9 mouse cellular contexts compared by ENCODE assay signal in genomic region chr5:31218294-31218693, GRCm38 (mm10). TPM values are rescaled to one million over a fixed set of nuclear protein-coding genes. Genes with fewer than 3 reads are reported as not detected.
A peak's percentile ranks its signal among the peaks of the same experiment; 100 is the strongest.
DNase-seq lines count a peak whose midpoint lies in the region; ATAC-seq and TF ChIP-seq lines count a peak whose summit lies in the region.
"Had no signal": no experiment of that assay in that cellular context is flagged by ENCODE, and none has a peak within 500 bp of the region (broad histone marks: within the 10 kb centered on the region; RNA-seq: fewer than 3 reads in every experiment).

No protein-coding gene starts in this region.

- TF ChIP-seq CTCF in lung, embryonic 14.5 days (IDR thresholded peaks at IDR 0.05; ENCODE audit: low read depth): no peak
- TF ChIP-seq CTCF in lung, adult 2 months (IDR thresholded peaks at IDR 0.05; ENCODE audit: insufficient read depth, low read length): no peak
- peak; percentile 39; the same call in 1 of the 2 replicates for TF ChIP-seq CTCF in liver, embryonic 14.5 days (IDR thresholded peaks at IDR 0.05; ENCODE audit: low read depth)

- no peaks in the 10 kb centered on the region for H3K27me3 ChIP-seq in lung, embryonic 14.5 days (ENCODE audit: insufficient read depth, low read length)
- H3K27me3 ChIP-seq in liver, embryonic 14.5 days (ENCODE audit: control insufficient read depth, insufficient read depth, low read length): no peaks in the 10 kb centered on the region

- TF ChIP-seq POLR2A in lung, adult 2 months (IDR thresholded peaks at IDR 0.05; ENCODE audit: borderline replicate concordance, extremely low read depth, low read depth, low read length): no peak

- intact Hi-C loops in left cerebral cortex, postnatal 14 days (cut with DNase I): no loop called here

- H3K9me3 ChIP-seq in lung, embryonic 14.5 days (ENCODE audit: low read depth, low read length): no peaks in the 10 kb centered on the region
- H3K9me3 ChIP-seq in liver, embryonic 14.5 days (ENCODE audit: control insufficient read depth, low read length): no peaks in the 10 kb centered on the region

- H3K36me3 ChIP-seq in lung, embryonic 14.5 days (ENCODE audit: insufficient read depth): no peaks in the 10 kb centered on the region
- peaks cover 8% of the 10 kb centered on the region; the same call in 1 of the 2 replicates for H3K36me3 ChIP-seq in liver, embryonic 14.5 days (replicated peaks; ENCODE audit: control insufficient read depth, insufficient read depth, low read depth)

- peak; percentile 71 for TF ChIP-seq EP300 in liver, embryonic 14.5 days (IDR thresholded peaks at IDR 0.05; ENCODE audit: low read depth)

- peak overlapping the region; percentile 64; the same call in 1 of the 2 replicates for H3K4me2 ChIP-seq in lung, embryonic 14.5 days
- H3K4me2 ChIP-seq in liver, embryonic 14.5 days (ENCODE audit: low read depth): peak overlapping the region; percentile 83

- no peak for DNase-seq in lung, embryonic 14.5 days
- DNase-seq in lung, adult 2 months: no peak
- peak; percentile 72 for DNase-seq in CD4-positive helper T cell, adult 2 months (ENCODE audit: low read depth, low spot score)
- DNase-seq in ZHBTc4 (ENCODE audit: low read depth, low spot score): peak; percentile 40
- peak; percentile 73 to 76 (median 74) for DNase-seq in liver, embryonic 14.5 days (ENCODE audit: low read depth in 3 of 3, low spot score in 3 of 3)
- DNase-seq in left cerebral cortex, postnatal 14 days (ENCODE audit: low spot score in 2 of 2): no peak
- no peak for DNase-seq in kidney, adult 18-20 months
- DNase-seq in urinary bladder, postnatal 14 days (ENCODE audit: low spot score): no peak

- peaks cover 4% of the 10 kb centered on the region; the same call in 1 of the 2 replicates for H3K4me1 ChIP-seq in lung, embryonic 14.5 days (ENCODE audit: insufficient read depth)
- peaks cover 6% of the 10 kb centered on the region; the same call in 1 of the 2 replicates for H3K4me1 ChIP-seq in lung, adult 2 months (ENCODE audit: control insufficient read depth, insufficient read depth, low read length)
- H3K4me1 ChIP-seq in liver, embryonic 14.5 days (replicated peaks; ENCODE audit: control insufficient read depth in 2 of 2, insufficient read depth in 2 of 2, low read length in 1 of 2): peaks cover 24 to 25% of the 10 kb centered on the region in 2 experiments

- ATAC-seq in lung, embryonic 14.5 days (ENCODE audit: insufficient read depth): no peak
- ATAC-seq in liver, embryonic 14.5 days (ENCODE audit: insufficient read depth): peak; percentile 24

- no peak overlapping the region for H3K27ac ChIP-seq in lung, embryonic 14.5 days (ENCODE audit: low read depth)
- peak overlapping the region; percentile 84 for H3K27ac ChIP-seq in liver, embryonic 14.5 days

- H3K9ac ChIP-seq in lung, embryonic 14.5 days: no peak overlapping the region
- peak overlapping the region; percentile 54 for H3K9ac ChIP-seq in liver, embryonic 14.5 days (replicated peaks)

- H3K4me3 ChIP-seq in lung, embryonic 14.5 days (ENCODE audit: low read depth, low read length): no peak overlapping the region
- no peak overlapping the region for H3K4me3 ChIP-seq in lung, adult 2 months (replicated peaks; ENCODE audit: extremely low read depth, low read depth, low read length)
- peak overlapping the region; percentile 58 to 96; a peak in 3 of 4 replicates for H3K4me3 ChIP-seq in liver, embryonic 14.5 days (ENCODE audit: insufficient read depth in 1 of 2, low read depth in 2 of 2, low read length in 2 of 2)

- 48% methylated on average over 6 of the region's 7 CpGs for WGBS in lung, embryonic 14.5 days
- 43% methylated on average over 7 of the region's 7 CpGs for WGBS in lung, adult 2 months
- 19% methylated on average over 7 of the region's 7 CpGs for WGBS in liver, embryonic 14.5 days (ENCODE audit: insufficient replicate concordance)

RNA-seq across cellular contexts. Expression of gene Ppm1g, which starts 2.2 kb away (rescaled TPM):
- polyA plus RNA-seq in lung, embryonic 14.5 days (2014; fragmentation: Nextera tagmentation; extraction: Ambion mirVana): 144 and 148 TPM in 2 replicates
- polyA plus RNA-seq in lung, adult 2 months (2012; rRNA removed): 67.4 and 89.5 TPM in 2 replicates
- polyA plus RNA-seq in liver, embryonic 14.5 days (2012; rRNA removed): 76.0 and 115 TPM in 2 replicates
- polyA plus RNA-seq in liver, embryonic 14.5 days (2014; fragmentation: Nextera tagmentation; extraction: Ambion mirVana): 98.9 and 113 TPM in 2 replicates
- total RNA-seq in left cerebral cortex, postnatal 14 days (2021): 10 to 100 TPM; 77.5 to 87.1 TPM

RNA-seq across cellular contexts. Expression of gene Zfp513, which starts 16.2 kb away (rescaled TPM):
- 5.4 and 7.1 TPM in 2 replicates for polyA plus RNA-seq in lung, embryonic 14.5 days (2014; fragmentation: Nextera tagmentation; extraction: Ambion mirVana)
- 45.2 and 52.4 TPM in 2 replicates for polyA plus RNA-seq in lung, adult 2 months (2012; rRNA removed)
- polyA plus RNA-seq in liver, embryonic 14.5 days (2012; rRNA removed): 8.5 and 8.8 TPM in 2 replicates
- 0.80 and 1.2 TPM in 2 replicates for polyA plus RNA-seq in liver, embryonic 14.5 days (2014; fragmentation: Nextera tagmentation; extraction: Ambion mirVana)
- total RNA-seq in left cerebral cortex, postnatal 14 days (2021): 10 to 100 TPM; 27.2 to 31.1 TPM

RNA-seq across cellular contexts. Expression of gene Nrbp1, which starts 22.4 kb away (rescaled TPM):
- 158 and 165 TPM in 2 replicates for polyA plus RNA-seq in lung, embryonic 14.5 days (2014; fragmentation: Nextera tagmentation; extraction: Ambion mirVana)
- polyA plus RNA-seq in lung, adult 2 months (2012; rRNA removed): 170 and 188 TPM in 2 replicates
- 27.9 and 30.8 TPM in 2 replicates for polyA plus RNA-seq in liver, embryonic 14.5 days (2012; rRNA removed)
- polyA plus RNA-seq in liver, embryonic 14.5 days (2014; fragmentation: Nextera tagmentation; extraction: Ambion mirVana): 39.4 and 43.4 TPM in 2 replicates
- 10 to 100 TPM; 72.9 to 75.8 TPM for total RNA-seq in left cerebral cortex, postnatal 14 days (2021)

RNA-seq across cellular contexts. Expression of gene Gm9970, which starts 22.7 kb away (rescaled TPM):
- polyA plus RNA-seq in lung, embryonic 14.5 days (2014; fragmentation: Nextera tagmentation; extraction: Ambion mirVana): 0.37 and 0.38 TPM in 2 replicates
- 0.36 and 0.70 TPM in 2 replicates for polyA plus RNA-seq in lung, adult 2 months (2012; rRNA removed)
- 0.07 TPM in 1 of 2 replicates, not detected in the other for polyA plus RNA-seq in liver, embryonic 14.5 days (2012; rRNA removed)
- polyA plus RNA-seq in liver, embryonic 14.5 days (2014; fragmentation: Nextera tagmentation; extraction: Ambion mirVana): 0.19 TPM in 1 of 2 replicates, not detected in the other
- not detected for total RNA-seq in left cerebral cortex, postnatal 14 days (2021)
- total RNA-seq: liver, adult 2 months had no signal
- polyA plus RNA-seq: liver, adult 2 months had no signal

RNA-seq across cellular contexts. Expression of gene Eif2b4, which starts 25.1 kb away (rescaled TPM):
- 64.2 and 70.6 TPM in 2 replicates for polyA plus RNA-seq in lung, embryonic 14.5 days (2014; fragmentation: Nextera tagmentation; extraction: Ambion mirVana)
- polyA plus RNA-seq in lung, adult 2 months (2012; rRNA removed): 28.3 and 44.9 TPM in 2 replicates
- 20.9 and 29.9 TPM in 2 replicates for polyA plus RNA-seq in liver, embryonic 14.5 days (2012; rRNA removed)
- 43.6 and 46.1 TPM in 2 replicates for polyA plus RNA-seq in liver, embryonic 14.5 days (2014; fragmentation: Nextera tagmentation; extraction: Ambion mirVana)
- total RNA-seq in left cerebral cortex, postnatal 14 days (2021): 10 to 100 TPM; 39.5 to 49.2 TPM

Comparison
In these comparisons a context has a peak if more than half of its experiments do, and no peak if none do; other contexts are left out.
1. DNase-seq: peak in CD4-positive helper T cell, adult 2 months (single experiment), ZHBTc4 (single experiment) and liver, embryonic 14.5 days (3 of 3); none in lung, embryonic 14.5 days (single experiment), lung, adult 2 months (single experiment), left cerebral cortex, postnatal 14 days (0 of 2), kidney, adult 18-20 months (single experiment) and urinary bladder, postnatal 14 days (single experiment).
2. H3K4me3 ChIP-seq: peak in liver, embryonic 14.5 days (2 of 2); none in lung, embryonic 14.5 days (single experiment) and lung, adult 2 months (single experiment).